1 mouse cellular context compared by ENCODE assay signal in the genomic region with DNA sequence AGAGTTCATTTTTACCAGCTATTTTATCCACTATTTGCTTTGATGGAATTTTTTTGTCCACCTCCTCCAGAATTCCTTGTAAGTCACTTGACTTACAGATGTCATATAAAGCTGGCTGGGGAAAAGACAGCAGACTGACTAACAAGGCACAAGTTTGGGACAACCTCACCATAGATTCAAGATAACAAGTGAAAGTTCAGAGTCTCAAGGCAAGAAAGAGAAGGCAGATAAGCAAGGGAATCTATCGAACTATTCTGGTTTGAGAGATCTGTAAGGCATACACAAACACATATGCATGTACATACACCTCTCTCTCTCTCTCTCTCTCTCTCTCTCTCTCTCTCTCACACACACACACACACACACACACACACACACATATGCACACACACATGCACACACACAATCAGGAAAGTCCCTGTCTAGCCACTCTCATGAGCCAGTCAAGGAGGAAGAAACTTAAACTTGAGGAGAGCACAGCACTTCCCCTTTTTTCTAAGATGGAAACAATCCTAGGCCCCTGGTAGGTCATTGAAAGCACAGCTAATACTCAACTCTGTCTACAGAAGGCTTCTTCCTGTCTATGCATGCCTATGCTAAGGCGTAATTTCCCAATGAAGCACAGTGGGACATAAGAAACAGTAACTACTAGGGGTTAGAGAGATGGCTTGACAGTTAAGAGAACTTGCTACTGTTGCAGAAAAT.
TF ChIP-seq lines count a peak whose summit lies in the region.

No protein-coding gene starts in this region.

TF ChIP-seq in MEL, 35 proteins besides CTCF, POLR2A, EP300 and RAD21 (continued from another document):
- TF ChIP-seq JUND (IDR thresholded peaks at IDR 0.05; ENCODE audit: low read depth, low read length) (no peak), HCFC1 (IDR thresholded peaks at IDR 0.05; ENCODE audit: low read depth, low read length) (no peak), MYB (IDR thresholded peaks at IDR 0.05; ENCODE audit: low read depth, low read length) (no peak), USF1 (IDR thresholded peaks at IDR 0.05; ENCODE audit: low read depth, low read length) (no peak), NRF1 (IDR thresholded peaks at IDR 0.05; ENCODE audit: insufficient read depth, low read depth, low read length, poor library complexity, severe bottlenecking) (no peak), TBP (IDR thresholded peaks at IDR 0.05; ENCODE audit: low read depth, low read length) (no peak), SMC3 (IDR thresholded peaks at IDR 0.05; ENCODE audit: low read depth, low read length) (no peak), CHD2 (IDR thresholded peaks at IDR 0.05; ENCODE audit: low read length) (no peak), GABPA (IDR thresholded peaks at IDR 0.05; ENCODE audit: low read depth, low read length) (no peak), ZC3H11A (IDR thresholded peaks at IDR 0.05; ENCODE audit: low read depth, low read length) (no peak), MXI1 (IDR thresholded peaks at IDR 0.05; ENCODE audit: low read depth, low read length) (peak; percentile 41), TAL1 (IDR thresholded peaks at IDR 0.05; ENCODE audit: low read length) (no peak), UBTF (IDR thresholded peaks at IDR 0.05; ENCODE audit: borderline replicate concordance, insufficient read depth, low read depth, low read length) (no peak), MEF2A (IDR thresholded peaks at IDR 0.05; ENCODE audit: extremely low read depth, insufficient replicate concordance, low read depth, low read length, poor library complexity, severe bottlenecking) (no peak), MAFK (IDR thresholded peaks at IDR 0.05; ENCODE audit: borderline replicate concordance, low read depth, low read length) (no peak)
